ENCODE assay signal across 8 mouse cellular contexts in the genomic region with DNA sequence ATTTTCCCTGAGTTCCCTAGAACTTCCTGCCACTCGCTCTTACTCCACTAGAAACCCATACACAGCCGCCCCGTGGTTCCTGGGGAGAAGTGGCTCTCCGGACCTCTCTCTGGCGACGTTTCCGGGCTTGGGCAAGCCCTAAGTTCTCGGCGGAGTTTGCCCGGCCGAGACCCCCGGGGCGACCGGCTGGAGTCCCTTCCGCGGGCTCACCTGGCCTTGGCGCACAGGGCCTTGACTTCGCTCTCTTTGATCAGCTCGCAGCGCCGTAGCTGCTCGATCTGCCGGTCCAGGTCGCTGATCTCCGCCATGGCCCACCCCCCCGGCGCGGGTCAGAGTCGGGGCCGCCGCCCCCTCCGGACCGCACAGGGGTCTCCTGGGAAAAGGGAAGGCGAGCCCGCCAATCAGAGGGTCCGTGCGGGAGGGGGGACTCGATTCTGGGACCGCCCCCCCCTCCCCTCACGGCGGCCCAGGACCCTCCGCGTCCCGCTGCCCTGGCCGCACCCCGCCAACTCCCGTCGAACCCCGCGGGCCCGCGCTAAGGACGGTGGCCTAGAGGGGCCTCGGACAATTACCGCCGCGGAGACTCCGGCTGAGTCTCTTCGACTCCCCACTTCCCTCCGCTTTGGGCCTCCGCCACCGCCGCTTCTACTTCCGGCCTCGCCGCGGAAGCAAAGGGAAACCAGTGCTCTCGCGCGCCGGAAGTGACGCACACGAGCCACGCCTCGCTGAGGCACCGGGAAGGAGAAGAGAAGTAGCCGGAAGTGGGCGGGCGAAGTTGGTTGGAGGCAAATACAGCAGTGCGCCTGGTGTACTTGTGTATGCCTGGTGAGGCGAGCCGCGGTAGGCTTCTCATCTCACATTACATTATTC. TPM values are rescaled to one million over a fixed set of nuclear protein-coding genes. Genes with fewer than 3 reads are reported as not detected.
A peak's percentile ranks its signal among the peaks of the same experiment; 100 is the strongest.
DNase-seq lines count a peak whose midpoint lies in the region; ATAC-seq lines count a peak whose summit lies in the region.

Ppp4c (minus strand) TSS at position 646 of the 870 bp plus-strand sequence.

- H3K27ac ChIP-seq in heart, embryonic 13.5 days (replicated peaks): peak within 1 kb of the TSS; percentile 97
- peak within 1 kb of the TSS; percentile 93 for H3K27ac ChIP-seq in liver, embryonic 12.5 days
- H3K27ac ChIP-seq in stomach, embryonic 15.5 days: peak within 1 kb of the TSS; percentile 97

- H3K27me3 ChIP-seq in heart, embryonic 13.5 days (replicated peaks): no peaks in the 10 kb centered on the region
- no peaks in the 10 kb centered on the region for H3K27me3 ChIP-seq in liver, embryonic 12.5 days (replicated peaks)
- H3K27me3 ChIP-seq in stomach, embryonic 15.5 days (replicated peaks): no peaks in the 10 kb centered on the region

- H3K36me3 ChIP-seq in heart, embryonic 13.5 days: peaks cover 67% of the 10 kb centered on the region
- H3K36me3 ChIP-seq in liver, embryonic 12.5 days: peaks cover 71% of the 10 kb centered on the region
- peaks cover 45% of the 10 kb centered on the region for H3K36me3 ChIP-seq in stomach, embryonic 15.5 days

- peak; percentile 98 for DNase-seq in CD4-positive helper T cell, adult 2 months (ENCODE audit: low read depth, low spot score)
- peak; percentile 93 for DNase-seq in brain, embryonic 18.5 days (ENCODE audit: low read depth, low spot score)
- DNase-seq in kidney, postnatal 10 days: peak; percentile 99
- DNase-seq in natural killer cell, adult 2 months (ENCODE audit: low spot score in 2 of 2): peak; percentile 95 to 97

- no peaks in the 10 kb centered on the region for H3K9me3 ChIP-seq in heart, embryonic 13.5 days
- H3K9me3 ChIP-seq in liver, embryonic 12.5 days (replicated peaks): no peaks in the 10 kb centered on the region
- H3K9me3 ChIP-seq in stomach, embryonic 15.5 days: no peaks in the 10 kb centered on the region

- peak; percentile 96 for ATAC-seq in erythroid progenitor cell, adult 5-6 weeks (replicated peaks; ENCODE audit: low FRiP score, poor library complexity, severe bottlenecking)
- ATAC-seq in heart, embryonic 13.5 days (ENCODE audit: extremely low read depth, insufficient number of reproducible peaks, low FRiP score, low TSS enrichment): peak; percentile 82
- peak; percentile 91 for ATAC-seq in liver, embryonic 12.5 days
- peak; percentile 93 for ATAC-seq in stomach, embryonic 15.5 days (ENCODE audit: insufficient read depth, low FRiP score, low read depth)

- WGBS in heart, embryonic 13.5 days: under 1% methylated on average over 82 of the region's 83 CpGs
- WGBS in liver, embryonic 12.5 days (ENCODE audit: insufficient replicate concordance): under 1% methylated on average over 81 of the region's 83 CpGs
- WGBS in stomach, embryonic 15.5 days: under 1% methylated on average over 81 of the region's 83 CpGs

- peaks cover 65% of the 10 kb centered on the region for H3K4me1 ChIP-seq in heart, embryonic 13.5 days
- H3K4me1 ChIP-seq in liver, embryonic 12.5 days: peaks cover 67% of the 10 kb centered on the region
- peaks cover 17% of the 10 kb centered on the region for H3K4me1 ChIP-seq in stomach, embryonic 15.5 days

- peak within 1 kb of the TSS; percentile 79 for H3K4me3 ChIP-seq in heart, embryonic 13.5 days
- H3K4me3 ChIP-seq in liver, embryonic 12.5 days: peak within 1 kb of the TSS; percentile 93
- H3K4me3 ChIP-seq in stomach, embryonic 15.5 days (replicated peaks): peak within 1 kb of the TSS; percentile 74

- peak within 1 kb of the TSS; percentile 87 for H3K4me2 ChIP-seq in heart, embryonic 13.5 days
- peak within 1 kb of the TSS; percentile 92 for H3K4me2 ChIP-seq in liver, embryonic 12.5 days
- H3K4me2 ChIP-seq in stomach, embryonic 15.5 days: peak within 1 kb of the TSS; percentile 60

- H3K9ac ChIP-seq in heart, embryonic 13.5 days: peak within 1 kb of the TSS; percentile 93
- H3K9ac ChIP-seq in liver, embryonic 12.5 days: peak within 1 kb of the TSS; percentile 96
- H3K9ac ChIP-seq in stomach, embryonic 15.5 days: peak within 1 kb of the TSS; percentile 89

RNA-seq across cellular contexts. Expression of gene Ppp4c, which starts in this region (rescaled TPM):
- 63.7 and 105 TPM in 2 replicates for total RNA-seq in erythroid progenitor cell, adult 5-6 weeks (2015; ENCODE audit: low replicate concordance)
- total RNA-seq in erythroid progenitor cell, adult 5-6 weeks (2017; ENCODE audit: low replicate concordance): 52.8 and 67.6 TPM in 2 replicates
- polyA plus RNA-seq in heart, embryonic 13.5 days (2015; fragmentation: Nextera tagmentation; extraction: Ambion mirVana): 151 and 166 TPM in 2 replicates
- 191 and 205 TPM in 2 replicates for polyA plus RNA-seq in liver, embryonic 12.5 days (2016; fragmentation: Nextera tagmentation; extraction: Ambion mirVana)
- 237 and 240 TPM in 2 replicates for polyA plus RNA-seq in stomach, embryonic 15.5 days (2015; fragmentation: Nextera tagmentation; extraction: Ambion mirVana)

Comparison
In these comparisons a context has a peak if more than half of its experiments do, and no peak if none do; other contexts are left out.
1. Peak in every context shown above with its lines: DNase-seq, ATAC-seq, H3K4me3 ChIP-seq and H3K27ac ChIP-seq.